Mouse (Mus musculus): ENCODE measurements around the gene Armc7. TPM values are rescaled to one million over a fixed set of nuclear protein-coding genes. Genes with fewer than 3 reads are reported as not detected.

Armc7 gene
- total and polyA plus RNA-seq, 3 experiments, result 6.0 to 24.4 (median 7.8) TPM

DNA sequence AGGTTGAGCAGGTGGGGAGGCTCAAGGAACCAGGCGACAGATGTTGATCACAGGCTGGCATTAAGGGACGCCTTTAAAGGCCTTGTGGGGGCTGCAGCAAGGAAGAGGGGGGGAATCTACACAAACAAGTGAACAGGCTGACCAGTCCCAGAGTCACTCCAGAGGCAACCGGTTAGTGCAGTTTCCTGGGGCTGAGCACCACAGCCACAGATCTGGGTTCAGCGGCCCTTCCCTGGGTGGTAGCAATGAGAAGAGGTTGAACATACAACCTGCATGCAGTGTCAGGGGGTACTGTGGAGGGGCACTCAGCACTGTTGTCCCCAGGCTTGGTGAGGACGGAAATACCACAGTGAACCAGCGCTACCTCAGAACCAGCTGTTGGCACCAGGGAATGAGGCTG is 42.1 kb upstream of the Armc7 start:
- no peak for ATAC-seq (ENCODE audit: extremely low read depth, insufficient number of reproducible peaks, low FRiP score, poor library complexity, severe bottlenecking)
- Histone ChIP-seq H3K36me3 (replicated peaks) (peaks cover 47% of the 10 kb centered on the region), H3K9me3 (replicated peaks) (no peaks in the 10 kb centered on the region), H3K4me1 (ENCODE audit: insufficient read depth, low read depth, low read length) (peaks cover 22% of the 10 kb centered on the region), H3K27me3 (ENCODE audit: insufficient read depth, low read length) (no peaks in the 10 kb centered on the region), H3K4me3 (ENCODE audit: low read depth, low read length) (no peak overlapping the region)
- no peak for DNase-seq (ENCODE audit: low spot score)
- no peak for TF ChIP-seq GATA2 (IDR thresholded peaks at IDR 0.05; ENCODE audit: borderline replicate concordance, low read depth, low read length)
- TF ChIP-seq TAL1 (conservative IDR thresholded peaks at IDR 0.05; ENCODE audit: low read depth, low read length), result no peak
- no peak for TF ChIP-seq CTCF (IDR thresholded peaks at IDR 0.05; ENCODE audit: low read depth, low read length)
- no peak for TF ChIP-seq GATA1 (IDR thresholded peaks at IDR 0.05; ENCODE audit: borderline replicate concordance, low read length)
- no peak for TF ChIP-seq POLR2AphosphoS5 (IDR thresholded peaks at IDR 0.05; ENCODE audit: insufficient replicate concordance, low read depth, low read length)

DNA sequence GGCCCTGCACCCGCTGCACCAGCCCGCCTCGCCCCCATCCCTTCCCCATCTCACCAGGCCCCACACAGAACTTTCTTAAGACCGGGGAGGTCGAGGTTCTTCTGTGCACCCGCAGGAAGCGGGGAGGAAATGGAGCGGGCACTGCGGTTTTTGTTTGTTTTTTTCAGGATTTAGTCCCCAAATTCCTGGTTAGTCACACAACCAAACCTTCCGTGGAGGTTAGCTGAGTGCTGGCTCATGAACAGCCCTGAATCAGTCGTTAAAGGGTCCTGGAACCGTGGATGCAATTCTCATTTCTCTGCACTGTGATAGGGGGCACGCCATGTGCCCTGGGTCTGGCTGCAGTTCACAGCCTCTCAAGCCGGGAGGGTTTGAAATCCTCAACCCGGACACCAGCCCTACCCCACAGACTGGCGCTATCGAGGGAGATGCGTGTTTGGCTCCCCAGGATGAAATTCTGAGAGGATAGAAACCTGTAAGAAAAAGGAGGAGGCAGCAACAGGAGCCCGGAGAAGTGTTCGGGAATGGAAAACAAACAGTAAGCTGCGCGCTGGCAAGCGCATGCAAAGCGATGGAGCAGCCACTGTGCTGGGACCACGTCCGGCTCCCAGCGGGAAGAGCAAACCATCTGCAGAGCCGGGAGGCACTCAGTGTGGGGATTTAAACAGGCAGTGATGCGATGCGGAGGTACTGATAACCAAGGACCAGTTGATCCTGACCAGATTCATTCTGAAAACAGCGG is 39.7 kb upstream of the Armc7 start:
- DNase-seq (ENCODE audit: low spot score) (no peak), ATAC-seq (ENCODE audit: extremely low read depth, insufficient number of reproducible peaks, low FRiP score, poor library complexity, severe bottlenecking) (no peak)
- TF ChIP-seq CTCF (IDR thresholded peaks at IDR 0.05; ENCODE audit: low read depth, low read length), result no peak
- no peak for TF ChIP-seq GATA1 (IDR thresholded peaks at IDR 0.05; ENCODE audit: borderline replicate concordance, low read length)
- TF ChIP-seq POLR2AphosphoS5 (IDR thresholded peaks at IDR 0.05; ENCODE audit: insufficient replicate concordance, low read depth, low read length), result no peak
- no peak for TF ChIP-seq GATA2 (IDR thresholded peaks at IDR 0.05; ENCODE audit: borderline replicate concordance, low read depth, low read length)
- TF ChIP-seq TAL1 (conservative IDR thresholded peaks at IDR 0.05; ENCODE audit: low read depth, low read length), result no peak
- peaks cover 7% of the 10 kb centered on the region; the same call in 1 of the 2 replicates for H3K9me3 ChIP-seq (replicated peaks)
- no peak overlapping the region for H3K4me3 ChIP-seq (ENCODE audit: low read depth, low read length)
- H3K27me3 ChIP-seq (ENCODE audit: insufficient read depth, low read length), result peaks cover 4% of the 10 kb centered on the region; the same call in 1 of the 2 replicates
- H3K36me3 ChIP-seq (replicated peaks), result peaks cover 23% of the 10 kb centered on the region
- peaks cover 29% of the 10 kb centered on the region for H3K4me1 ChIP-seq (ENCODE audit: insufficient read depth, low read depth, low read length)

DNA sequence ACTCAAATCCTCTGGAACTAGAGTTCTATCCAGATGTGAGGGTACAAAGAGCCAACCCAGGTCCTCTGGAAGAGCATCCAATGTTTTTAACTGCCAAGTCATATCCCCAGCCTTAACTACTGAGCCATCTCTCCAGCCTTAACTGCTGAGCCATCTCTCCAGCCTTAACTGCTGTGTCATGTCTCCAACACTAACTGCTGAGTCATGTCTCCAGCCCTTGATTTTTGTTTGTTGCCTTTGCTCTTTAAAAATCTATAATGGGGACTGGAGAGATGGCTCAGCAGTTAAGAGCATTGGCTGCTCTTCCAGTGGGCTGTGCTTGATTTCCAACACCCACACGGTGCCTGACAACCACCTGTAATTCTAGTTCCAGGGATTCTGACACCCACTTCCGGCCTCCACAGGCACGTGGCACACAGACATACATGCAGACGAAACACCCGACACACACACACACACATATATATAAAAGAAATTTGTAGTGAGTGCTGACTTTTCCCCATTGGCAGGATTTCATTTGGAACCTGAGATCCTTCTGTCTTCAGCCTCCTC is 37.8 kb upstream of the Armc7 start:
- peaks cover 11% of the 10 kb centered on the region; the same call in 1 of the 2 replicates for H3K27me3 ChIP-seq (ENCODE audit: insufficient read depth, low read length)
- TF ChIP-seq GATA1 (IDR thresholded peaks at IDR 0.05; ENCODE audit: borderline replicate concordance, low read length), result no peak
- TF ChIP-seq POLR2AphosphoS5 (IDR thresholded peaks at IDR 0.05; ENCODE audit: insufficient replicate concordance, low read depth, low read length), result no peak
- TF ChIP-seq GATA2 (IDR thresholded peaks at IDR 0.05; ENCODE audit: borderline replicate concordance, low read depth, low read length), result no peak
- TF ChIP-seq CTCF (IDR thresholded peaks at IDR 0.05; ENCODE audit: low read depth, low read length), result no peak
- TF ChIP-seq TAL1 (conservative IDR thresholded peaks at IDR 0.05; ENCODE audit: low read depth, low read length), result no peak
- ATAC-seq (ENCODE audit: extremely low read depth, insufficient number of reproducible peaks, low FRiP score, poor library complexity, severe bottlenecking), result peak; percentile 49

DNA sequence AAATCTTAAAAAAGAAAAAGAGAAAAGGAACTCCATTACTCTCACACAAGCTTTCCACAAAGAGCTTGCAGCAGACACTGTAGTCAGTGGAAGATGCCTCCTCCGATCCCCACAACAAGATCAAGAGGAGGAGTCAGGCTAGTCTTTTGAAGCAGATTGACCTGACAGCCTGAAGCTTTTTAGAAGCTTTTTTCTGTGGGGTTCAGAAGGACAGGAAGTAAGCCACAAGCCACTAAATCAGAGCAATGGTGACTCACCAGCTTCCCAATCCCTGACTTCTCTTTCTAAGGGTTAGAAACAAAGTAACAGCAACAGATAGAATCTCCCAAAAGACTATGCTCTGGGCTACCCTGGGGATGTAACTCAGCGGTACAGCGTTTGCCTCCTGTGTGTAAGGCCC is 36.1 kb upstream of the Armc7 start:
- no peaks in the 10 kb centered on the region for H3K36me3 ChIP-seq (replicated peaks)
- H3K9me3 ChIP-seq (replicated peaks), result peaks cover 7% of the 10 kb centered on the region; the same call in 1 of the 2 replicates
- no peak for DNase-seq (ENCODE audit: low spot score)
- peaks cover 29% of the 10 kb centered on the region for H3K4me1 ChIP-seq (ENCODE audit: insufficient read depth, low read depth, low read length)
- TF ChIP-seq TAL1 (conservative IDR thresholded peaks at IDR 0.05; ENCODE audit: low read depth, low read length) (no peak), GATA2 (IDR thresholded peaks at IDR 0.05; ENCODE audit: borderline replicate concordance, low read depth, low read length) (no peak), GATA1 (IDR thresholded peaks at IDR 0.05; ENCODE audit: borderline replicate concordance, low read length) (no peak), POLR2AphosphoS5 (IDR thresholded peaks at IDR 0.05; ENCODE audit: insufficient replicate concordance, low read depth, low read length) (no peak), CTCF (IDR thresholded peaks at IDR 0.05; ENCODE audit: low read depth, low read length) (no peak)
- H3K27me3 ChIP-seq (ENCODE audit: insufficient read depth, low read length), result peaks cover 15% of the 10 kb centered on the region; the same call in 1 of the 2 replicates
- H3K4me3 ChIP-seq (ENCODE audit: low read depth, low read length), result no peak overlapping the region
- no peak for ATAC-seq (ENCODE audit: extremely low read depth, insufficient number of reproducible peaks, low FRiP score, poor library complexity, severe bottlenecking)

More for the DNA sequence above, 37.8 kb upstream of the Armc7 start:
- H3K9me3 ChIP-seq (replicated peaks), result peaks cover 7% of the 10 kb centered on the region; the same call in 1 of the 2 replicates
- peaks cover 4% of the 10 kb centered on the region for H3K36me3 ChIP-seq (replicated peaks)
- no peak overlapping the region for H3K4me3 ChIP-seq (ENCODE audit: low read depth, low read length)
- peaks cover 29% of the 10 kb centered on the region for H3K4me1 ChIP-seq (ENCODE audit: insufficient read depth, low read depth, low read length)
- DNase-seq (ENCODE audit: low spot score), result no peak

DNA sequence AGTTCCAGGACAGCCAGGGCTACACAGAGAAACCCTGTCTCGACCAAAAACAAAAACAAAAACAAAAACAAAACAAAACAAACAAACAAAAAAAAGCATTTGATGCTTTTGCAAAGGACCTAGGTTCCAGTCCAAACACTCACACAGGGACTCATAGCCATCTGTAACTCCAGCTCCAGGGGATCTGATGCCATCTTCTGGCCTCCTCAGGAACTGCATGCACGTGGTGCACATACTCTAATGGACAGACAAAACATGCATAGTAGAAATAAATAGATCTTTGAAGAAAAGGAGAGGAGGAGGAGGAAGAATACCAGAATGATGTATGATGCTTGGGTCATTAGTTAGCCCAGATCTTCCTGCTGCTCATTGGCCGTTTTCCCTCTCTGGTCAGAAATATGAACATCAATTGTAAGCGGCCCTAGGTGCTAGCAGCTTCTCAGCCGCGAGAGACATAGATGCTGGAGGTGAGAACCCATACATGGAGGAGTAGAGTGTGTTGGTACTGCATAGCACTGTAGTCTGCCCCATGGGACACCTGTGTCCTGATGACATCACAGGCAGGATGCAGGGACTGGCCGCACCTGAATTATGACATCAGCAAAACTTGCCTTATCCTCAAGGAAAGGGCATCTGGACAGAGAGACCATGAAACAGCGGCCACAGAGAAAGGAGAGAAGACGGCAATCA is 35.4 kb upstream of the Armc7 start, which contains the start of gene Trim80:
Gene Trim80, plus strand, starts transcription at position 640 of the 690 bp plus-strand sequence.
- H3K27me3 ChIP-seq (ENCODE audit: insufficient read depth, low read length), result peaks cover 19% of the 10 kb centered on the region; the same call in 1 of the 2 replicates
- H3K36me3 ChIP-seq (replicated peaks), result no peaks in the 10 kb centered on the region
- H3K4me1 ChIP-seq (ENCODE audit: insufficient read depth, low read depth, low read length), result peaks cover 26% of the 10 kb centered on the region
- peaks cover 7% of the 10 kb centered on the region; the same call in 1 of the 2 replicates for H3K9me3 ChIP-seq (replicated peaks)
- ATAC-seq (ENCODE audit: extremely low read depth, insufficient number of reproducible peaks, low FRiP score, poor library complexity, severe bottlenecking) (no peak), DNase-seq (ENCODE audit: low spot score) (no peak)
- TF ChIP-seq POLR2AphosphoS5 (IDR thresholded peaks at IDR 0.05; ENCODE audit: insufficient replicate concordance, low read depth, low read length) (no peak), CTCF (IDR thresholded peaks at IDR 0.05; ENCODE audit: low read depth, low read length) (no peak), TAL1 (conservative IDR thresholded peaks at IDR 0.05; ENCODE audit: low read depth, low read length) (no peak), GATA1 (IDR thresholded peaks at IDR 0.05; ENCODE audit: borderline replicate concordance, low read length) (no peak), GATA2 (IDR thresholded peaks at IDR 0.05; ENCODE audit: borderline replicate concordance, low read depth, low read length) (no peak)
- H3K4me3 ChIP-seq (ENCODE audit: low read depth, low read length), result no peak within 1 kb of the TSS

Measured in G1E (cell line).